Mouse (Mus musculus): ENCODE measurements around the gene Snd1. TPM values are rescaled to one million over a fixed set of nuclear protein-coding genes. Genes with fewer than 3 reads are reported as not detected.

Gene Snd1
- total RNA-seq, 2 experiments from 2014 or later, result 76.7 to 77.9 TPM

DNA sequence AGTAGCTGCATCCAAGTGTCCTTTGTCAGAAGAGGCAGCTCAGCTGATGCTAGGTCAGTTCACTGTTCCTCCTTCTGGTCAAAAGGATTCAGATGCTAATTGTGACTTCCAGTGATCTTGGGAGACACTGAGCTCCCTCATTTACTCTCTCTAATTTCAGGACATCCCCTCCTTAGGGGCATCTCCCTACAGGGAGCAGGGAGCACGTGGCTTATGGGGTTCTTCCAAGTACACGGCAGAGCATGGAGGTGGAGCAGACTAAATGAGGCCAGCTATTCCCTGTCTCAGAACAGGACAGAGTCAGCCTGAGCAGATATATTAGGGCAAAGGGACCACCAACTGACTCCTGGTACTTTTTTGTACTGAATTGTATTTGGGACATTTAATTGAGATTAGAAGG, 385.5 kb downstream of the Snd1 start:
- no peak overlapping the region for H3K27ac ChIP-seq
- TF ChIP-seq CTCF (IDR thresholded peaks at IDR 0.05), result no peak
- DNase-seq (ENCODE audit: extremely low spot score in 1 of 2, low spot score in 2 of 2), result no peak
- intact Hi-C loops (cut with DNase I), result no loop called here
- no peak overlapping the region for H3K4me3 ChIP-seq

DNA sequence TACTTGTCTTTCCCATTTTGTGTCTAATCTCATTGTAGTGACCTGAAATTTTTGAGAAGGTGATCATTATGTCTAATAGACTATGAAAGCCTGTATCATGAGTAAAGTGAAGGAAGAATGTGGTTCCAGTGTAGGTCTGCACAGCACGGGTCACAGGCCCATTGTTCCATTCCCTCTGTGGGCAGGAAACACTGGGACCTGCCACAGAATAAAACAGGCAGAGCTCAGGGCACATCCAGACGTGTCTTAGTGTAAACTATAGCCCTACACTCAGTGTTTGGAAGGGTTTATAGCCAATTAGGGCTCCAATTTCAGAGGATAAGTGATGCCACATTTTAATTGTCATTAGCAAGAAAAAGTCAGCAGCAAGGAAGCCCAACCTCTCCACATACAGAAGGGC, 386.0 kb downstream of the Snd1 start:
- no peak for TF ChIP-seq CTCF (IDR thresholded peaks at IDR 0.05)
- no peak for DNase-seq (ENCODE audit: extremely low spot score in 1 of 2, low spot score in 2 of 2)
- Histone ChIP-seq H3K4me3 (no peak overlapping the region), H3K27ac (no peak overlapping the region)
- intact Hi-C loops (cut with DNase I), result no loop called here

- DNase-seq (ENCODE audit: extremely low spot score in 1 of 2, low spot score in 2 of 2), result no peak
- intact Hi-C loops (cut with DNase I), result no loop called here
- no peak overlapping the region for H3K27ac ChIP-seq
- no peak overlapping the region for H3K4me3 ChIP-seq
- no peak for TF ChIP-seq CTCF (IDR thresholded peaks at IDR 0.05)
Observed at GRCm38 (mm10) chr6:28862304-28862703, 387.4 kb downstream of the Snd1 start.

- no peak for DNase-seq (ENCODE audit: extremely low spot score in 1 of 2, low spot score in 2 of 2)
- intact Hi-C loops (cut with DNase I), result no loop called here
- TF ChIP-seq CTCF (IDR thresholded peaks at IDR 0.05), result no peak
Observed at GRCm38 (mm10) chr6:28864684-28865083, 389.7 kb downstream of the Snd1 start.

DNA sequence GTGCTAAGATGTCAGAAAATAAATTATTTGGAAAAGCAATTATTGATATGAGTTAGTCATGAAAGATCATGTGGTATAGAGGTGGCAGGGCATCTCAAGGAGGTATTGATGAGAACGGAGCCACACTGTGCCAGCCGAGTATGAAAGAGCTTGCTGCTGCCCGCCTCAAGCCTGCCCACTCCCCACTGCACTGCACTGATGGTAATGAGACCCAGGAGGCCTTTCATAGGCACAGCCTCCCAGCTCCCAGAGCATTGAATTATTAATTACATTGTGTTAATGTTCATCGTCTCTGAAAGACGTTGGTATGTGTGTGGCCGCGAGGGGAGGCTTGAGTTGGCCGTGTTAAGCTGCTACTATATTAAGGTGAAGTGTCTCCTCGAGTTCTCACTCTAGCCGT, 390.2 kb downstream of the Snd1 start:
- no peak for TF ChIP-seq CTCF (IDR thresholded peaks at IDR 0.05)
- intact Hi-C loops (cut with DNase I), result no loop called here
- DNase-seq (ENCODE audit: extremely low spot score in 1 of 2, low spot score in 2 of 2), result no peak
- H3K4me3 ChIP-seq, result no peak overlapping the region
- peak overlapping the region; percentile 29; the same call in 1 of the 2 replicates for H3K27ac ChIP-seq

More at GRCm38 (mm10) chr6:28864684-28865083, 389.7 kb downstream of the Snd1 start:
- peak overlapping the region; percentile 37; the same call in 1 of the 2 replicates for H3K27ac ChIP-seq
- H3K4me3 ChIP-seq, result no peak overlapping the region

DNA sequence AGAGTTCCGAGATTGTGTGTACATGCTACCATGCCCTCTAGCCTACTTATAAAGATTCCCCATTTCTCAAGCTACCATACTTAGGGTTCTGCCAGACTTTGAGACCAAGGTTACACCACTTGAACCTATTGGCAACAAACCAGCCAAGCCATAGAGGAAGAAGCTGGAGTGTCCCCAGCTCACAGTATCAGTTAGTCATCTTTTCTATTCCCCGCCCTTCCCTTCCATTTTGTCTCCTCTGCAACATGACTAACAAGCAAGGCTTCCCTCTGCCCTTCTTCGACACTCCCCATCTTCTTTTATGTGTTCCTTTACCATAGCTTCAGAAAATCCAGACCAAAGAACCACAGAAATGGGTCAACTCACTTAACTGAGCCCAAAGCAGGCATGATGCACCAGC, 391.3 kb downstream of the Snd1 start:
- intact Hi-C loops (cut with DNase I), result no loop called here
- Histone ChIP-seq H3K4me3 (no peak overlapping the region), H3K27ac (no peak overlapping the region)
- no peak for TF ChIP-seq CTCF (IDR thresholded peaks at IDR 0.05)
- DNase-seq (ENCODE audit: extremely low spot score in 1 of 2, low spot score in 2 of 2), result no peak

- intact Hi-C loops (cut with DNase I), result no loop called here
- DNase-seq (ENCODE audit: extremely low spot score in 1 of 2, low spot score in 2 of 2), result no peak
- Histone ChIP-seq H3K27ac (no peak overlapping the region), H3K4me3 (no peak overlapping the region)
- no peak for TF ChIP-seq CTCF (IDR thresholded peaks at IDR 0.05)
Observed at GRCm38 (mm10) chr6:28867516-28868251, 392.7 kb downstream of the Snd1 start.

DNA sequence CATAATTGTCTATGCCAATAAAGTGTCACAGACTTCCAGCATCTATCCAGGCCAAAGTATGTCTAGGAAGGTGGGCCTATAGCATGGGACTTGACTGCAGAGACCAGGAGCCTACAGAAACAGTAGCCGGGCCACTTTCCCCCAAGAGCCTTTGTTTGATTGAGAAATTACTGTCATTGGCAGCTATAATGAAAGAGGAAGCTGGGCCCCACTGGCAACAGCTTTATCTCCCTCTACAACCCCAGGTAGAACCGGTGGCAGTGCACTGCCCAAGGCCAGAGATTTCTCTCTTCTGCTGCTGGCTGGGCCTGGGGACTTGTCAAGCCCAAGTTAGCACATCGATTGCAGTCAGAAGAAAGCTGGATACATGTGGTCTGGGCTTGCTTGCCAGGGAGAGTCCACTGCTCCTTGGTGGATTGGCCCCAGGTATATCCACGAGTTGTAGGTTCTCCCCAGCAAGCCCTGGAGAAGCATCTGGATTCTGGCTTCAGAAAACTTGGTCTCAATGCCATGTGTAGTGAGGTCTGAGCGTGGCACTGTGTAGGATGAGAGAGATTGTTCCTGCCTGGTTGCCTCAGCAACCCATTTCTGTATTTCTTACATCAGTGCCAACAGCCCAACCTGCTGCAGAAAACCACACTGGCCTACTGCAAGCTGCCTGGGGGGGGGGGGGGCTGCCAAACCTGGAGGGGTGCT, 396.9 kb downstream of the Snd1 start:
- TF ChIP-seq CTCF (IDR thresholded peaks at IDR 0.05), result no peak
- Histone ChIP-seq H3K4me3 (no peak overlapping the region), H3K27ac (peak overlapping the region; percentile 63)
- no peak for DNase-seq (ENCODE audit: extremely low spot score in 1 of 2, low spot score in 2 of 2)
- intact Hi-C loops (cut with DNase I), result loop anchor here (5.0 kb wide), 1 partner anchor 35 kb away; no protein-coding TSS in a partner anchor

GRCm38 (mm10) chr6:28872421-28872795, 397.5 kb downstream of the Snd1 start:
- peak overlapping the region; percentile 5 for H3K27ac ChIP-seq
- H3K4me3 ChIP-seq, result no peak overlapping the region
- intact Hi-C loops (cut with DNase I), result loop anchor here (5.0 kb wide), 1 partner anchor 35 kb away; no protein-coding TSS in a partner anchor
- no peak for TF ChIP-seq CTCF (IDR thresholded peaks at IDR 0.05)
- no peak for DNase-seq (ENCODE audit: extremely low spot score in 1 of 2, low spot score in 2 of 2)

DNA sequence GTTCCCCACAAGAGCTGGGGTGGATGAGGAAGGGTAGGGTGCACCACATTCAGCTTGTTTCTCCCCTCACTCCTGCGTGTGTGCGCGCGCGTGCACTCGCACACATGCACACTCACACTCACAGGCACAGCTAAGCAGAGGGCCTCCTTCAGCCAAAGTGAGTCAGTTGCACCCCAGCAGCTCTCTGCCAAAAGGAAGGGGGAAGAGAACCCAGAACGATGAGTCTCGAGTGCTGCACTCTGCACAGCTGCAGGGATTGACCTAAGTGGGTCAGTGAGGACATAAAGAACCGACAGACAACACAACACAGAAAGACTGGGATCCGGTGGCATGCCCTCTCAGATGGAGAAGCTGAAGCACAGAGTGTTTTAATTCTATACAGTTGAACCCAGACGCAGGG, 399.1 kb downstream of the Snd1 start:
- no peak overlapping the region for H3K4me3 ChIP-seq
- intact Hi-C loops (cut with DNase I), result loop anchor here (5.0 kb wide), 1 partner anchor 37 kb away; no protein-coding TSS in a partner anchor
- DNase-seq (ENCODE audit: extremely low spot score in 1 of 2, low spot score in 2 of 2), result no peak
- TF ChIP-seq CTCF (IDR thresholded peaks at IDR 0.05), result no peak
- H3K27ac ChIP-seq, result peak overlapping the region; percentile 4; the same call in 1 of the 2 replicates

- TF ChIP-seq CTCF (IDR thresholded peaks at IDR 0.05), result no peak
- no peak for DNase-seq (ENCODE audit: extremely low spot score in 1 of 2, low spot score in 2 of 2)
- Histone ChIP-seq H3K4me3 (no peak overlapping the region), H3K27ac (no peak overlapping the region)
- intact Hi-C loops (cut with DNase I), result loop anchor here (5.0 kb wide), 1 partner anchor 37 kb away; no protein-coding TSS in a partner anchor
Observed at GRCm38 (mm10) chr6:28874759-28875158, 399.8 kb downstream of the Snd1 start.

GRCm38 (mm10) chr6:28875333-28875732, 400.4 kb downstream of the Snd1 start:
- DNase-seq (ENCODE audit: extremely low spot score in 1 of 2, low spot score in 2 of 2), result no peak
- intact Hi-C loops (cut with DNase I), result no loop called here
- Histone ChIP-seq H3K4me3 (no peak overlapping the region), H3K27ac (no peak overlapping the region)
- TF ChIP-seq CTCF (IDR thresholded peaks at IDR 0.05), result no peak

Measured in left cerebral cortex, adult 2 months (tissue).